Mouse (Mus musculus) c-Kit-positive CD71-negative TER-119-negative erythroid progenitor cells, embryonic 14.5 days (primary cell): Measurements from ENCODE around the gene Hsdl2.
"Not testable (repeated sequence)": the region's sequence is repeated elsewhere in the genome, so short reads cannot be mapped to it uniquely, and the experiment has no call there.

ENCODE experiments used
- DNase-seq: peaks from one replicate; pipeline ENCODE4 v3.0.0-alpha.2; 2013; ENCODE audit warnings: low read depth

Gene Hsdl2

DNA sequence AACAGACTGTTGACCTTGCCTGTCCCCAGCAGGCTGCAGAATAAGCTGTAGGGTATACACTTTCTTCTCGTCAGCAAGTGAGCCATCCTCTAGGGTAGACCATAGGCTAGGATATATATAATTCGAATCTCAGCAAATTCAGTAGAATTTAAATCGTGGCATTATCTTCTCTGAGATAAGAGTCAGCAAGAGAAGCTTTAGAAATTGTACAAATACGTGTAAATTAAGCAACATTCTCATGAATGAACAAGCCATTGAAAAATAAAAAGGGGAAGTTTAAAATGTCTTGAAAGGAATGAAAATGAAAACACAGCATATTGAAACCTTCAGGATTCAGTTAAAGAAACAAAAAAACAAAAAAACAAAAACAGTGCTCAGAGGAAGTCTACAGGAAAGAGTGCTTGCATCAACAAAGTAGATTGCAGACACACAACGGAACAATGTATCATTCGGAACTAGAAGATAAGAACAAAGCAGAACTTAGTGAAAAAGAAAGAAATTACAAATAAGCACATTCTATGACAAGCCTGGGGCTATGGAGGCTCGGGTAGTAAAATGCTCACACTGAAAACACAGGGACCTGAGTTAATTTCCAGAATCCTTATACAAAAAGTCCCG lies 15.7 kb upstream of the Hsdl2 start:
- DNase-seq = no peak

DNA sequence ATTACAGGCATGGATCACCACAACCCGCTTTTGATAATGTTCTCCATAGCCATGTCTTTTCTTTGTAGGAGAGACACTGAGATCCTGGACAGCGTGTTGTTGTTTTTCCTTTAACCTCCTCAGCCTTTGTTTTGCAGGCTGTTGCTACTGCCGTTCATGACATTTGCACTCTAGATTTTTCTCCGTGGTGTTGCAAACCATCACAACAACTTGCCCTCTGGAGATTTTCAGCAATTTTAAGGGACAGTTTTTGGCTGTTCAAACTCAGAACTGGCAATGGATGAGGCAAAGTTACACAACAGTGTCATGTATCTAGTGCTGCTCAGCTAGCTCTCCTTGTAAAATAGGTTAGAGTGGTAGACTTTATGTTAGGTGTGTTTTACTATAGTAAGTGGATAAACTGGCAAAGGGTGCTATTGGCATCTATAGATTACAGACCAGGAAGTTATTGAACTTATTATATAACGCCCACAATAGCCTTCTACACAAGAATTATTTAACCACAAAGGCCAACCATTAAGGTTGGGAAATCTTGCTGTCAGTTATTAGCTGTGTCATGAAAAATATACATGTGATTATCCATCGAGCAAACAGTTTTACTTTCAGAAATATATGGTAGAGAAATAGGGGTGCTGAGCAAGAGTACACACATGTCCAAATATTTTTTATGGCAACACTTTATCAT lies 13.6 kb upstream of the Hsdl2 start:
- DNase-seq = no peak

DNA sequence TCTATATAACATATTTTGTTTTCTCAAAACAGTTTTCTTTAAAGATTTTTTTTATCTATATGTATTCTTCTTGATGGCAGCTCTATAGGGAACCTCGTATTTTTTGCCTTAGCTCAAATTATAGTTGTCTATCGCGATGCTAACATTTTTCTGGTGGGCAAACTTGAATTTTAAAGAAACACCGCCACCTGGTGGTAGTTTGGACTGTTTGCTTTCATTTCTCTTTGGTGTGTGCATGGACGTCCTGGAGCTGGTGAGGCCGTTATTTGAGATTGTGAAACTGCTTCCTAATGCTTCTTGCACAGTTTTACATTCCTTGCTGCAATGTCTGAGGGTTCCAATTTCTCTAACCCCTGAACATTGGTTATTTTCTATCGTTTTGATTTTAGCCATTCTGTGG lies 11.8 kb upstream of the Hsdl2 start:
- DNase-seq = peak; percentile 93

DNA sequence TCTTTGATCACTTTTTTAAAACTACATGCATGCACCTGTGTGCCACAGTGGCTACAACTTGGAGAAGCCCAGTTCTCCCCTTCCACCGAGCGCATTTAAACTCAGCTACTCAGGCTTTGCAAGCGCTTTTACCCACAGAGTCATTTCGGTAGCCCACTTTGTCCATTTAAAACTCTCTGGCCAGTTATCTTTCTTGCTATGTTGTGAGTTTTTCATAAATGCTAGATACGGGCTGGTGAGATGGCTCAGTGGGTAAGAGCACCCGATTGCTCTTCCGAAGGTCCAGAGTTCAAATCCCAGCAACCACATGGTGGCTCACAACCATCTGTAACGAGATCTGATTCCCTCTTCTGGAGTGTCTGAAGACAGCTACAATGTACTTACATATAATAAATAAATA lies 10.8 kb upstream of the Hsdl2 start:
- not testable (repeated sequence) for DNase-seq

DNA sequence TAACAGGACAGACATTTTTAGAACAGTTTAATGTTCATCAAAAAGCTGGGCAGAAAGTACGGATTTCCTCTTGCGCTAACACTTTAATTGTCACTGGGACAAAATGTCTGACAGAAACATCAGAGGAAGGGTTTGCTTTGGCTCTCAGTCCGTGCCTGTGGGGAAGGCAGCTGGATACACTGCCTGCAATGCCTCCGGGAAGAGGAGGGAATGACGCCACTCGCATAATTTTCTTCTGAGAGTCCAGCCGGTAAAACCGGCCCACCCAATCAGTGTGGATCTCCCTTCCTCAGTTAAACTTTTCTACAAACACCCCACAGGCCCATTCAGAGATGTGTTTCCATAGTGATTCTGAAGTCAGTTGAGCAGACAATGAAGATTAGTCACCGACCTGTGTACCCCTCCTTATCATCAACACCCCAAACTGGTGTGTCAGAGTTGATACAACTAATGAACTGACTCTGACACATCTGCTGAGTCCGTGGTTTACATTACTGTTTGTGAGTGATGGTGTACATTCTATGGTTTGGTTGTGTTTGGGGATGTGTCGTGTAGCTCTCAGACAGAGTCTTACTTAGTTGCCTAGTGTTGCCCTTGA lies 8.7 kb upstream of the Hsdl2 start:
- DNase-seq = no peak

DNA sequence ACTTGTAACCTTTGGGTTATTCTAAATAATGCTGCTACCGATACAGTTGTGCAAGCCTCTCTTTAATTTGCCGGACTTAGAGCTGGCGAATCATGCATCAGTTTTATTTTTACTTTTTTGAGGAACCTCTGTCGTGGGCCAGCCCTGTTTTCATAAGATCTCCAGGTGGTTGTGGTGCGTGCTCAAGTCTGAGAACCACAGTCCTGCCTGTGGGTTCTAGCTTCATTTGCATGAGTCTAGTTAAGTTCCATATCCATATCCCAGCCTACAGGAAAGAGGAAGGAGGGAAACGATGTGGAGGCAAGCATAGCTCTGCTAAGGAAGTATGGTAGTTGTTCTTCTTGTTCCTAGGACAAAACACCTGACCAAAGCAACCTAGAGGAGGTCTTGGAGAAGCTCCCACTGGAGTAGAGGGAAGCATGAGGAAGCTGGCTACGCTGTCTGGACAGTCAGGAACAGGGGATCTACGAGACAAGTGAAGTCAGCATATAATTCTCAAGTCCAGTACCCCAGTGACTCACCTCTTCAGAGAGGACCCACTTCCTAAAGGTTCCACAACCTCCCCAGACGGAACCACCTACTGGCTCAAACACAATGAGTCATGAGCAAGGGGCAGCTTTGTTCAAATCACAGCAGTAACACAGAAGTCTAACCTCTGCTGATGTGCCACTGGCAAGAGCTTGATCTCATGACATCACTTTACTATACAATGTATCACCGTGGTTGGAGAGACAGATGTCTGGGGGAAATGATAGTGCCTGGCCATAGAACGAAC lies 6.0 kb upstream of the Hsdl2 start:
- DNase-seq = no peak

DNA sequence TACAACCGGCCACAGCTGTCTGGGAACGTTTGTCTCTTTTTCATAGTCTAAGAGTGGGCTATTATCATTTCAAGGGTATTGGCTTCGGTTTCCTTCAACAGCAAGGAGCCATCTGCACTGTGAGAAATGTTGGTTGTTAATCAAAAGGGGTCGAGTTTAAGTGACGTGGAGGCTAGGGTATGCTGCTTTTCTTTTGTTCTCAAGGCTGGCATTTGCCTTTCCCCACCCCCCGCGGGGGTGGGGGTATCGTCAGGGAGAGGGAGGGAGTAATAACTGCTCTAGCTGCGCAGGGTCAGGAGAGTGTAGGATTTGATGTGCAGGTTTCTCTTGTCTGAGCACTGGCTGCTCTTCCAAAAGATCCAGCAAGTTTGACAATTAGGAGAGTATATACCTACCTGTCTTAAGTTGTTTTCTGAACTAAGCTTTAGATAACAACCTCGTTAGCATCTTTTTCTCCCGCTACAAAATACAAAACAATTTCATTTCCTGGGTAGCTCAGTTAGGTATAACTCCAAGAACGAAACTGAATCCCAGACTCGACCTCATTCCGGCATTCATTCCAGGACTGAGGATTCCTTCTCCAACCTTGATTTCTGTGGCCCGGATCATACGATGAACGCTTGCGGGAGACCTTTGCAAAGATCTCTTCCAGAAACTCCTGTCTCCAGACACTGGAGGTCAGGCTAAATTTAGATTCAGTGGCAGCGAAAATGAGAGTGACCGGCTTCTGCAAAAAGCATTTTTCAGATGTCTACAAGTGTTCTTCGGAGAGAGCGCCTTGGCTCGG lies 675 bp upstream of the Hsdl2 start:
- DNase-seq = no peak

DNA sequence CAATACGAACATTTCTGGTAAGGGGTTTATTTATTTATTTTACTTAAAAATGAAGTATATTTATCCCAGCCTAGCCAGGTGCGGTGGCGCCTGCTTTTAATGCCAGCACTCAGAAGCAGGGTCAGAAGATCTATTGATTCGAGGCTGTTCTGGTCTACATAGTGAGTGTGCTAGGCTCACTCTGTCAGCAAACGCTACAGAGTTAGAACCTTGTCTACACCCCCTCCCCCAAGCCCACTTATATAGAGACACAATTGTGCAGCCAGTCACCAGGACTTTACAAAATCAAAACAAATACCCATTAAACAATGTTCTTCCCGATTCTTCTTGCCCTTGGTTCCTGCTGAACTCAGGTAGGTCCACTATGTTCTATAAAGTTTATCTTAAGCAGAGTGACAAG lies 823 bp downstream of the Hsdl2 start:
- no peak for DNase-seq

DNA sequence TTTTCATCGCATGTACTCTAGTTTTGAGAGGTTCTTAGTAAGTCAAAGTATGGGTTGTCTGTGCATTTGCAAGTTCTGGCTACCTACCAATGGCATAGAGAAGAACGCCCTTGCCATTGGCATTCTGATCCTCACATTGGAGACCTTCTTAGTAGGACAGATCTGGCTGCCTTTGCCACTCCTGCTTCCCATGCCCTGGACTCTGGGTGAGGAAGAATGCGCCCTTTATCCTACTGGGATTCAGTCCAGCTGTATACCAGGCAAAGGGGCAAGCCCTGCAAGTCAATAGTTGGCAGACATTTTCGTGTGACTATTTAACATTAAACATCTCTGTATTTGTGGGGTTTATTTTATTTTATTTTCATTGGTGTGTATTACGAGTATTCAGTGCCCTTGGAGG lies 3.7 kb downstream of the Hsdl2 start:
- no peak for DNase-seq

DNA sequence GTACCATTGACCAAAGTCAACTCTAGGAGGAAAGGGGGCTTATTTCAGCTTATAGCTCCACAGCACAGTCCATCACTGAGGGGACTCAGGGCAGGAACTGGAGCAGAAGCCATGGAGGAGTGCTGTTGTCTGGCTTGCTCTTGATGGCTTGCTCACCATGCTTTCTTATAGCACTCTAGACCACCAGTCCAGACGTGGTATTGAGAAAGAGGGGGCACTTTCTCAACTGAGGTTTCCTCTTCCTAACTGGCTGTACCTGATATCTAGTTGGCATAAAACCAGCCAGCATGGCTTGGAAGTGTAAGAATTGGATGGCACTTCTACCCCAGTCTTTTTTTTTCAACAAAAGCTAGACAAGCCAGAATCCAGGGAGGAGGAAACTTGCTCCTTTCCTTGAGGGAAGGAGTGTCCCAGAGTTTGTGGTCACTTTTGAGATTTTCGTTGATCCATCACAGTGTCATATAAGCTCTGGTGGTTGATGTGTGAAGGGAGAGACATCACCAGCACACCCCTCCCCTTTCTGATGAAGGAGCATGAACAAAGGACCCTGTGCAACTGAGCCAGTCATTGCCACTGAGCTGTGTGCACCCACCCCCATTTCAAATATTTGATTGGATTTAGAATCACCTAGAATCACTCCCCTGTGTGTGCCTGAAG lies 6.0 kb downstream of the Hsdl2 start:
- DNase-seq = no peak

DNA sequence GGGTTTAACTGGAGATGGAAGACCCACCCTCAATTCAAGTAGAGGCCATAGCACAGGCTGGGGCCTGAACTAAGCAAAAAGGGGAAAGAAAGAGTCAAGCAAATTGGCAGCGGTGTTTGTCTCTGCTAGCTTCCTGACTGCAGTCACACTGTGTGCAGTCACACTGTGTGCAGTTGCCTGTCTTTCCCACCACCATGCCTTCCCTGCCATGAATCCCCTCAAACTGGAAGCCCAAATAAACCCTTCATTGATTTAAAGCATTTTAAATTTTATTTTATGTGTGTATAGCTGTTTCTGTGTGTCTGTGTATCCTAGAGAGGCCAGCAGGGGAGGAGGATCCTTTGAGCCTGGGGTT lies 6.5 kb downstream of the Hsdl2 start:
- DNase-seq = no peak

DNA sequence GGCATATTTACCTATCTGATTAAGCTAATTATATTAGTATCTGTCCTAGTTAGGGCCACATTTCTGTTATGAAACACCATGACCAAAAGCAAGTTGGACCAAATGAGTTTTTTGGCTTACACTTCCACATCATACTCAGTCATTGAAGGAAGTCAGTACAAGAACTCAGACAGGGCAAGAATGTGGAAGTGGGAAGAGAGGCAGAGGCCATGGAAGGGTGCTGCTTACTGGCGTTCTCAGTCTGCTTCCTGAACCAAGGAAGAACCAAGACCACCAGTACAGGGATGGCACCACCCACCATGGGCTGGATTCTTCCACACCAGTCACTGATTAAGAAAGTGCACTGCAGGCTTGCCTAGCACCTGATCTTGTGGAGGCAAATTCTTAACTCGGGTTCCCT lies 13.3 kb downstream of the Hsdl2 start:
- DNase-seq = no peak

DNA sequence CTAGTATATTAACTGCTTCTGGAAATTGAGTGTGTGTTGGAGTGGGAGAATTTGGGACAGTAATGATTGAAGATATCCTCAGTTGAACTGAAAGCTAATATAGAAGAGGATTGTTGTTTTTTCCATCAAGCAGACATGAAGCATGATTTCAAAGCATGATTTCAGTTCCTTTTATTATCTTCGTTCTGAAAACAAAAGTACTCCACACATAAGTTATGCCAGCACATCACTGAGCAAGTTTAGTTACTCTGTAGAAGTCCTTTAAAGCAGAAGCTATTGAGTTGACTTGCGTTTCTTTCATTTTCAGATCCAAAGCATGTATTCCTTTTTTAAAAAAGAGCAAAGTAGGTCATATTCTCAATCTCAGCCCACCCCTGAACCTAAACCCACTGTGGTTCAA lies 15.2 kb downstream of the Hsdl2 start:
- no peak for DNase-seq

DNA sequence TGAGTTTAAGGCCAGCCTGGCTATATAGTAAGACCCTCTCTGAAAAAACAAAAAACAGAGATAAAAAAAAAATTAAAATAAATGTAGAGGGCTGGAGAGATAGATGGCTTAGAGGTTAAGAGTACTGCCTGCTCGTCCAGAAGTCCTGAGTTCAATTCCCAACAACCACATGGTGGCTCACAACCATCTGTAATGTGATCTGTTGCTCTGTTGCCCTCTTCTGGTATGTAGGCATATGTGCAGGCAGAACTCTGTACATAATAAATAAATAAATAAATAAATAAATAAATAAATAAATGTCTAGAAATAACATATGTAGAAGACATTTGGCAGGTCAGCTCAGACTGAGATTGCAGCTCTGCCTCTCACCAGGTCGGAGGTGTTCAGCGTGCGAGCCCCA lies 21.3 kb downstream of the Hsdl2 start:
- DNase-seq = no peak

DNA sequence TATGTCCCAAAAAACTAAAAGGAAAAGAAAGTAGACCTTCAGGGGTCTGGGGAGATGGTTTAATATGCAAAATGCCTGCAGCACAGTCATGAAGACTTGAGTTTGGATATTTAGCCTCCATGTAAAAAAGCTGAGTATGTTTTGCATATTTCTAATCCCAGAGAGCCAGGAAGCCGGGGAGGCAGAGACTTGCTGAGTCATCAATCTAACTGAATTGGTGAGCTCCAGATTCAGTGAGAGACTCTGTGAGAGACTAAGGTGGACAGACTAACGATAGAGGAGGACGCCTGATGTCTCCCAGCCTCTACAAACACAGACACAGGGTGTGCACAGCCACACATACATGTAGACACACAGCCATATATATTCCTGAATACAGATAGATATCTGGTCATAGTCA lies 23.5 kb downstream of the Hsdl2 start:
- no peak for DNase-seq

DNA sequence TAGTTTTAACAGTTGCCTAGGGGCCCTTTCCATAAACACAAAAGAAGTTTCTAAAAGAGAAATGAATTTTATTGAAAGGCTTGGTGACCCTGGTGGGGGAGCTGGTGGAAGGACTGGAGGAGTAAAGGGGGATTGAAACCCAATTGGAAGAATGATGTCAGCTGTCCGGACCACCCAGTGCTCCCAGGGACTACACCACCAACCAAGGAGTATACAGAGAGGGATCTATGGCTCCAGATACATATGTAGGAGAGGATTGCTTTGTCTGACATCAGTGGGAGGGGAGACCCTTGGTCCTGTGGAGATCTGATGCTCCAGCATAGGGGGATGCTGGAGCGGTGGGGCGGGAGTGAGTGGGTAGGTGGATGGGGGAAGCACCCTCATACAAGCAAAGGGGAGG lies 24.1 kb downstream of the Hsdl2 start:
- no peak for DNase-seq

DNA sequence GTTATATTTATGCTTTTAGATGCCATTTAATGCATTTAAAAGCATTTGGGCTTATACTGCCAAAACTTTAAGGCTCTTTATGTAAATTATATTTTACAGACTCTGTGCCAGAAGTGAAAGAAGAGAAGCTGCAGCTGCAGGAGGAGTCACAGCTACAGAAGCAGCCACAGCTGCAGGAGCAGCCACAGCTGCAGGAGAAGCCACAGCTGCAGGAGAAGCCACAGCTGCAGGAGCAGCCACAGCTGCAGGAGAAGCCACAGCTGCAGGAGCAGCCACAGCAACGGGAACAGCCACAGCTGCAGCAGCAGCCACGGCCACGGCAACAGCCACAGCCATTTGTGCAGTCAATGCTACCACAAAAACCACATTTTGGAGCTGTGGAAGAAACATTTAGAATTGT lies 29.0 kb downstream of the Hsdl2 start:
- no peak for DNase-seq

DNA sequence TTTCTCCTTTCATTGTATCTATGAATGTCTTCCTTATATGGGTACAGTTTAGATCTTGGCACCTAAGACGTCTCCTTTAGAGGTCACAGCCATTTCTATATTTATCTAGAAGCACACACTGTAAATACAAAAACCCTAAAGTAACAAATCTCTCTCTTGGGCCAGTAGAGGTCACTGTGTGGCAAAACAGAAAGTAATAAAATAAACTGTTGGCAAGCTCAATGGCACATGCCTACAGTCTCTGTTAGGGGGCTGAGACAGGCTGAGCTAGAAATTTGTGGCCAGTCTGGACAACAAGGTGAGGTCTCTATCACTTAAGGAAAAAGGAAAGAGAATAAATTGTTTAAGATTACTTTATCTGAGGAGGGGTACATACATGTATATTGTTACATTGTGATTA lies 33.6 kb downstream of the Hsdl2 start:
- peak; percentile 60 for DNase-seq

DNA sequence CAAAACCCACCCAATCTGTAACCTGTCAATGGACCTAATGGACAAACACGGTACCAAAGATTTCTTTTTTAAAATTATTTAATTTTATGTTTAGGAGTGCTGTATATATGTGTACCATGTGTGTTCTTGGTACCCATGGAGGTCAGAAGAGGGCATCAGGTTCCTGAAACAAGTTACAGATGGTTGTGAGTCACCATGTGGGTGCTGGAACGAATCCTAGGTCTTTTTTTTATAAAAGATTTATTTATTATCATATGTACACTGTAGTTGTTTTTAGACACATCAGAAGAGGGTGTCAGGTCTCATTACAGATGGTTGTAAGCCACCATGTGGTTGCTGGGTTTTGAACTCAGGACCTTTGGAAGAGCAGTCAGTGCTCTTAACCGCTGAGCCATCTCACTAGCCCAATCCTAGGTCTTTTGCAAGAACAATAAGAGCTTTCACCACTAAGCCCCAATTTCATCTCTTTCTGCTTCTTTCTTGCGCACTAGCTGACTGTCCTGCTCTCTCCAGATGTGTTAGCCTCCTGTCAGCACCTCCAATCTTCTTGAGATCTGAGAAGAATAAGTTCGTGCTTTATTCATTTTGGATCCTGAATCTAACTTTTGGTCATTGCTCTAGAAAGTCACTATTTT lies 38.4 kb downstream of the Hsdl2 start:
- no peak for DNase-seq

DNA sequence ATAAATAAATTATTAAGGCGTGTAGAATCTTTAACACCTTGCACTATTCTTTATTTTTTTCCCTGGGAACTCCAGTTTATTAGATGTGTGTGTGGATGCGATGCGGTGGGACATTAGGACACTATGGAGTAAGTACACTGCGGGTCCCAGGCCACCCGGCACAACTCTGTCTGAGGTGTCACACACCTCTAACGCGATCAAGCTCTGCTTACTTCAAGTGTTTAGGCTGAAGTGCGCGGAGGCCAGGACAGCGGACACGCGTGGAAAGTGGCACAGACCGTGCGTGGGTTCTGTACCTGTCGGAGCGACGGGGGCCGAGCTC lies 44.3 kb downstream of the Hsdl2 start:
- no peak for DNase-seq
